Mouse (Mus musculus) embryonic fibroblast, embryonic 13.5 days (primary cell): ENCODE data around the gene Ap3b1.

ENCODE experiments used
- CTCF ChIP-seq: IDR thresholded peaks from 2 replicates; pipeline ENCODE4 v1.5.1; 2011; ENCODE audit warnings: mild to moderate bottlenecking, control low read depth, low read length, moderate library complexity, borderline replicate concordance; ENCODE audit not compliant: insufficient read depth
- POLR2A ChIP-seq: IDR thresholded peaks from 2 replicates; pipeline ENCODE4 v1.6.1; 2011; ENCODE audit warnings: low read depth, mild to moderate bottlenecking, control low read depth, low read length, moderate library complexity

GRCm38 (mm10) chr13:94595289-94595688, 236.5 kb downstream of the Ap3b1 start:
- TF ChIP-seq CTCF, result no peak
- TF ChIP-seq POLR2A, result no peak
